Mouse (Mus musculus): ENCODE measurements around the gene Sgcg.

DNA sequence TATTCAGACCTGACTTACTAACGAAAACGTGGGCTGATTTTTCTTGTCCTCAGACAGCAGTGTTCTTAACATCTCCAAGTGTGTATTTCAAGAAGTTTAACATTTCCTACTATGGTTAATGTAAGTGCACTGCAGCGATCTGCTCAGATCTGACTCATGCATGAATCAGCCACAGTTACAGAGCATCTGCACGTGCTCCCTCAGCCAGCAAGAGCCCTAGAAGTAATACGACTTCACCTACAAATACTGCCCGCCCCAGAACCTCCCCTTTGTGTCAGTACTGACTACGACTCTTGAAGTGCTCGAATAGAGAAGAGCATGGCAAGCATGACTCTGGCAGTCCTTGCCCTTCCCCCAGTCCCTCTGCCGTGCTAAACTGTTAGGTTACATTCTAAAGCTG, 19.5 kb downstream of the Sgcg start:
- TF ChIP-seq POLR2A (IDR thresholded peaks at IDR 0.05; ENCODE audit: borderline replicate concordance, extremely low read depth, low read depth, low read length) (no peak), CTCF (IDR thresholded peaks at IDR 0.05; ENCODE audit: insufficient read depth, low read length) (no peak)
